15 mouse cellular contexts compared by ENCODE assay signal in the genomic region with DNA sequence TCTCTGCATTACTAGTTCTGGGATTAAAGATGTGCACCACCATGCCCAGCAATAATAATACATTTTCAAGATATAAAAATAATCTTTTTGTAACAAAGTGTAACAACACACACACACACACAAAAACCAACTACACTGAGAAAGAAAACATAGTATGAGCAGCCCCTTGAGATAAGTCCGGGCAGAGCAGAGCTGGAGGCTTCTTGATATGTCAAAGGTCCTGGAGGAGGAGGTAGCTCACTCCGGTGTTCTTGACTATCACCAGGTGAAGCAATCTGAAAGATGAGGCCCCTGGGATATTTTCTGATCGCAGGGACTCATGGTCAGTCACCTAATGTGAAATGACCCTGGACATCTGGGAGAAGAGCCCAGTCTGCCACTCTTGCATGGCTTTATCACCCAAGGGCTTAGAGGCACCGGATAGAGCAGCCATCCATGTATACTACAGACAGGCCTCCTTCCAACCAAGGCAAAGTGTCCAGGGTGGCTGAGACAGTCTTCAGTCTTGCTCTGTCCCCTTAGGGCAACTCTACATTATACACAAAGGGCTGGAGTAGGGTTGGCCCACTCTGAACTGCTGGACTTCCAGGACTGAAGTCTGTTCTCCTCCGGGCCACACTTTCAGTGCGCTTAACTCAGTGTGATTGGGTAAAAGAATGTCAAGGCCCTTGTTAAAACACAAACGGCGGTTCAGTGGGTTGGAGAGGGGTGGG. TPM values are rescaled to one million over a fixed set of nuclear protein-coding genes. Genes with fewer than 3 reads are reported as not detected.
DNase-seq lines count a peak whose midpoint lies in the region; ATAC-seq lines count a peak whose summit lies in the region.
"Had no signal": no experiment of that assay in that cellular context is flagged by ENCODE, and none has a peak within 500 bp of the region (broad histone marks: within the 10 kb centered on the region; RNA-seq: fewer than 3 reads in every experiment).

No protein-coding gene starts in this region.

- no peaks in the 10 kb centered on the region for H3K4me1 ChIP-seq in heart, embryonic 16.5 days (ENCODE audit: control insufficient read depth, insufficient read depth, low read length)
- peaks cover 15% of the 10 kb centered on the region for H3K4me1 ChIP-seq in heart, embryonic 10.5 days
- no peaks in the 10 kb centered on the region for H3K4me1 ChIP-seq in neural tube, embryonic 11.5 days (ENCODE audit: control insufficient read depth, insufficient read depth, low read length)
- H3K4me1 ChIP-seq in limb, embryonic 15.5 days, result peaks cover 18% of the 10 kb centered on the region
- H3K4me1 ChIP-seq: forebrain, embryonic 15.5 days had no signal

- no peak overlapping the region for H3K4me3 ChIP-seq in heart, embryonic 16.5 days (ENCODE audit: low read length)
- H3K4me3 ChIP-seq in heart, embryonic 10.5 days, result no peak overlapping the region
- H3K4me3 ChIP-seq in neural tube, embryonic 11.5 days (ENCODE audit: low read depth, low read length), result no peak overlapping the region
- H3K4me3 ChIP-seq in limb, embryonic 15.5 days, result no peak overlapping the region
- H3K4me3 ChIP-seq: forebrain, embryonic 15.5 days had no signal

- no peaks in the 10 kb centered on the region for H3K36me3 ChIP-seq in heart, embryonic 16.5 days (ENCODE audit: control insufficient read depth, insufficient read depth)
- H3K36me3 ChIP-seq in heart, embryonic 10.5 days, result no peaks in the 10 kb centered on the region
- no peaks in the 10 kb centered on the region for H3K36me3 ChIP-seq in neural tube, embryonic 11.5 days (ENCODE audit: control insufficient read depth, insufficient read depth, low read length)
- no peaks in the 10 kb centered on the region for H3K36me3 ChIP-seq in limb, embryonic 15.5 days
- H3K36me3 ChIP-seq: forebrain, embryonic 15.5 days had no signal

- H3K27ac ChIP-seq in heart, embryonic 16.5 days (ENCODE audit: low read length), result 0 out of 2 replicates have a peak overlapping the region, but pooled peaks have one; percentile 11
- H3K27ac ChIP-seq in heart, embryonic 10.5 days, result no peak overlapping the region
- H3K27ac ChIP-seq in neural tube, embryonic 11.5 days (ENCODE audit: low read depth, low read length), result no peak overlapping the region
- H3K27ac ChIP-seq in limb, embryonic 15.5 days, result peak overlapping the region; percentile 47
- H3K27ac ChIP-seq: forebrain, embryonic 15.5 days; macrophage had no signal

- WGBS in heart, embryonic 16.5 days, result 70% methylated on average over 8 of the region's 8 CpGs
- 77% methylated on average over 8 of the region's 8 CpGs for WGBS in heart, embryonic 10.5 days
- 88% methylated on average over 8 of the region's 8 CpGs for WGBS in neural tube, embryonic 11.5 days
- WGBS in limb, embryonic 15.5 days, result 70% methylated on average over 8 of the region's 8 CpGs

- H3K27me3 ChIP-seq in heart, embryonic 16.5 days (ENCODE audit: control insufficient read depth, insufficient read depth, low read length), result no peaks in the 10 kb centered on the region
- H3K27me3 ChIP-seq in heart, embryonic 10.5 days (ENCODE audit: insufficient read depth, poor library complexity, severe bottlenecking), result no peaks in the 10 kb centered on the region
- no peaks in the 10 kb centered on the region for H3K27me3 ChIP-seq in neural tube, embryonic 11.5 days (ENCODE audit: control insufficient read depth, insufficient read depth, low read length)
- no peaks in the 10 kb centered on the region for H3K27me3 ChIP-seq in limb, embryonic 15.5 days
- H3K27me3 ChIP-seq: forebrain, embryonic 15.5 days had no signal

- H3K4me2 ChIP-seq in heart, embryonic 16.5 days (ENCODE audit: low read depth, low read length), result no peak overlapping the region
- no peak overlapping the region for H3K4me2 ChIP-seq in neural tube, embryonic 11.5 days (ENCODE audit: low read depth)
- H3K4me2 ChIP-seq in limb, embryonic 15.5 days, result no peak overlapping the region
- H3K4me2 ChIP-seq: forebrain, embryonic 15.5 days had no signal

- H3K9ac ChIP-seq in heart, embryonic 16.5 days (ENCODE audit: low read length), result no peak overlapping the region
- H3K9ac ChIP-seq in neural tube, embryonic 11.5 days (ENCODE audit: low read length), result no peak overlapping the region
- H3K9ac ChIP-seq in limb, embryonic 15.5 days, result no peak overlapping the region
- H3K9ac ChIP-seq: forebrain, embryonic 15.5 days had no signal

- DNase-seq in heart, embryonic 10.5 days (ENCODE audit: low spot score), result no peak
- peak; percentile 3 for DNase-seq in neural tube, embryonic 11.5 days (ENCODE audit: low spot score)
- DNase-seq in neural tube, embryonic 10.5 days (ENCODE audit: extremely low spot score, low spot score), result no peak
- DNase-seq in embryo, embryonic 10.5 days (ENCODE audit: low spot score), result no peak
- DNase-seq in ovary, postnatal 14 days (ENCODE audit: low spot score), result no peak
- no peak for DNase-seq in spleen, postnatal 10 days (ENCODE audit: low spot score in 2 of 2)
- DNase-seq: adrenal gland, adult 8-10 months; cerebellum, adult 11-12 months; heart, postnatal 14 days; kidney, postnatal 10 days had no signal

- no peaks in the 10 kb centered on the region for H3K9me3 ChIP-seq in heart, embryonic 16.5 days (replicated peaks; ENCODE audit: control insufficient read depth, low read length)
- H3K9me3 ChIP-seq in heart, embryonic 10.5 days, result no peaks in the 10 kb centered on the region
- no peaks in the 10 kb centered on the region for H3K9me3 ChIP-seq in neural tube, embryonic 11.5 days (ENCODE audit: control insufficient read depth, low read length)
- H3K9me3 ChIP-seq in limb, embryonic 15.5 days, result no peaks in the 10 kb centered on the region
- H3K9me3 ChIP-seq: forebrain, embryonic 15.5 days had no signal

- ATAC-seq in heart, embryonic 16.5 days (replicated peaks; ENCODE audit: extremely low read depth, insufficient read depth, low FRiP score), result no peak; the same call in 1 of the 2 replicates
- no peak for ATAC-seq in neural tube, embryonic 11.5 days (ENCODE audit: insufficient read depth, low FRiP score, low TSS enrichment)
- no peak for ATAC-seq in limb, embryonic 15.5 days (ENCODE audit: insufficient number of reproducible peaks, low FRiP score, low TSS enrichment, low read depth)
- ATAC-seq: forebrain, embryonic 15.5 days had no signal

RNA-seq across cellular contexts. Expression of a gene that starts 45.6 kb away (rescaled TPM):
- 702 and 1,064 TPM in 2 replicates for polyA plus RNA-seq in heart, embryonic 16.5 days (2015; fragmentation: Nextera tagmentation; extraction: Ambion mirVana)
- 1,013 and 1,650 TPM in 2 replicates for polyA plus RNA-seq in heart, embryonic 10.5 days (2016; fragmentation: Nextera tagmentation; extraction: Ambion mirVana)
- polyA plus RNA-seq in neural tube, embryonic 11.5 days (2014; fragmentation: Nextera tagmentation; extraction: Ambion mirVana), result 2,926 and 3,268 TPM in 2 replicates
- 1,783 and 2,088 TPM in 2 replicates for polyA plus RNA-seq in limb, embryonic 15.5 days (2015; fragmentation: Nextera tagmentation; extraction: Ambion mirVana)

RNA-seq across cellular contexts. Expression of a gene that starts 54.8 kb away (rescaled TPM):
- not detected in 2 replicates for polyA plus RNA-seq in heart, embryonic 16.5 days (2015; fragmentation: Nextera tagmentation; extraction: Ambion mirVana)
- polyA plus RNA-seq in heart, embryonic 10.5 days (2016; fragmentation: Nextera tagmentation; extraction: Ambion mirVana), result not detected in 2 replicates
- polyA plus RNA-seq in neural tube, embryonic 11.5 days (2014; fragmentation: Nextera tagmentation; extraction: Ambion mirVana), result not detected in 2 replicates
- polyA plus RNA-seq in limb, embryonic 15.5 days (2015; fragmentation: Nextera tagmentation; extraction: Ambion mirVana), result not detected in 2 replicates
- polyA plus RNA-seq: embryonic facial prominence, embryonic 11.5 days; forebrain, embryonic 15.5 days; macrophage had no signal

RNA-seq across cellular contexts. Expression of a gene that starts 54.9 kb away (rescaled TPM):
- not detected in 2 replicates for polyA plus RNA-seq in heart, embryonic 16.5 days (2015; fragmentation: Nextera tagmentation; extraction: Ambion mirVana)
- 0.10 TPM in 1 of 2 replicates, not detected in the other for polyA plus RNA-seq in heart, embryonic 10.5 days (2016; fragmentation: Nextera tagmentation; extraction: Ambion mirVana)
- 0.35 TPM in 1 of 2 replicates, not detected in the other for polyA plus RNA-seq in neural tube, embryonic 11.5 days (2014; fragmentation: Nextera tagmentation; extraction: Ambion mirVana)
- polyA plus RNA-seq in limb, embryonic 15.5 days (2015; fragmentation: Nextera tagmentation; extraction: Ambion mirVana), result not detected in 2 replicates
- polyA plus RNA-seq: embryonic facial prominence, embryonic 11.5 days; macrophage had no signal

Comparison
In these comparisons a context has a peak if more than half of its experiments do, and no peak if none do; other contexts are left out.
1. H3K27ac ChIP-seq: peak in heart, embryonic 16.5 days (single experiment) and limb, embryonic 15.5 days (single experiment); none in heart, embryonic 10.5 days (single experiment) and neural tube, embryonic 11.5 days (single experiment).